Mouse (Mus musculus) lung, postnatal 0 days (tissue): ENCODE measurements around the gene Card11.

Experiments used
- CTCF ChIP-seq: IDR thresholded peaks from 2 replicates; pipeline ENCODE4 v1.5.1; 2016; ENCODE audit warnings: antibody characterized with exemption, mild to moderate bottlenecking
- EP300 ChIP-seq: IDR thresholded peaks from 2 replicates; pipeline ENCODE4 v1.6.1; 2016; ENCODE audit warnings: antibody characterized with exemption, mild to moderate bottlenecking, control low read depth

- TF ChIP-seq EP300: no peak
- no peak for TF ChIP-seq CTCF
Observed at GRCm38 (mm10) chr5:140855909-140856530, 144.4 kb downstream of the Card11 start.
